Mouse (Mus musculus) stomach, embryonic 15.5 days (tissue): Measurements from ENCODE around the gene Cd81. TPM values are rescaled to one million over a fixed set of nuclear protein-coding genes. Genes with fewer than 3 reads are reported as not detected.
A peak's percentile ranks its signal among the peaks of the same experiment; 100 is the strongest.

Experiments
- ATAC-seq: fragments of 200-750 bp; cut with Nextera tagmentation; 2 replicates; pipeline ENCODE4 v1.8.0; 2017; ENCODE audit warnings: low read depth, moderate number of reproducible peaks, moderate TSS enrichment; ENCODE audit not compliant: insufficient read depth, low FRiP score
- H3K27ac ChIP-seq: fragments of 300-500 bp; sonication (generic); 2 replicates; pipeline ENCODE4 v1.5.1; 2015; ENCODE audit warnings: mild to moderate bottlenecking, inconsistent platforms
- H3K27me3 ChIP-seq: fragments of 300-500 bp; sonication (generic); replicated peaks from 2 replicates; pipeline ENCODE4 v1.6.1; 2015; ENCODE audit warnings: inconsistent platforms
- H3K36me3 ChIP-seq: fragments of 300-500 bp; sonication (generic); 2 replicates; pipeline ENCODE4 v1.6.1; 2015; ENCODE audit warnings: inconsistent platforms
- H3K4me1 ChIP-seq: fragments of 300-500 bp; sonication (generic); 2 replicates; pipeline ENCODE4 v1.6.1; 2015; ENCODE audit warnings: inconsistent platforms
- H3K4me2 ChIP-seq: fragments of 300-500 bp; sonication (generic); 2 replicates; pipeline ENCODE4 v1.6.1; 2015; ENCODE audit warnings: mild to moderate bottlenecking, inconsistent platforms
- H3K4me3 ChIP-seq: fragments of 300-500 bp; sonication (generic); replicated peaks from 2 replicates; pipeline ENCODE4 v1.5.1; 2015; ENCODE audit warnings: inconsistent platforms
- H3K9ac ChIP-seq: fragments of 300-500 bp; sonication (generic); 2 replicates; pipeline ENCODE4 v1.6.1; 2015; ENCODE audit warnings: inconsistent platforms
- H3K9me3 ChIP-seq: fragments of 300-500 bp; sonication (generic); 2 replicates; pipeline ENCODE4 v1.6.1; 2016; ENCODE audit warnings: inconsistent platforms
- WGBS: fragments of 180-500 bp; shearing (Covaris S2); methylation state at CpG from one replicate; pipeline ENCODE4 v1.1.7; 2015; 5-methylcytosine and 5-hydroxymethylcytosine counted together
- polyA plus RNA-seq: library from polyadenylated mRNA; unstranded; fragments of >200 nt; fragmentation: Nextera tagmentation; extraction: Ambion mirVana; gene quantifications from 2 replicates; pipeline ENCODE4 v1.2.1, GENCODE M21; 2015

Gene Cd81
- polyA plus RNA-seq, 1 experiment from 2014 or later: 575 TPM

DNA sequence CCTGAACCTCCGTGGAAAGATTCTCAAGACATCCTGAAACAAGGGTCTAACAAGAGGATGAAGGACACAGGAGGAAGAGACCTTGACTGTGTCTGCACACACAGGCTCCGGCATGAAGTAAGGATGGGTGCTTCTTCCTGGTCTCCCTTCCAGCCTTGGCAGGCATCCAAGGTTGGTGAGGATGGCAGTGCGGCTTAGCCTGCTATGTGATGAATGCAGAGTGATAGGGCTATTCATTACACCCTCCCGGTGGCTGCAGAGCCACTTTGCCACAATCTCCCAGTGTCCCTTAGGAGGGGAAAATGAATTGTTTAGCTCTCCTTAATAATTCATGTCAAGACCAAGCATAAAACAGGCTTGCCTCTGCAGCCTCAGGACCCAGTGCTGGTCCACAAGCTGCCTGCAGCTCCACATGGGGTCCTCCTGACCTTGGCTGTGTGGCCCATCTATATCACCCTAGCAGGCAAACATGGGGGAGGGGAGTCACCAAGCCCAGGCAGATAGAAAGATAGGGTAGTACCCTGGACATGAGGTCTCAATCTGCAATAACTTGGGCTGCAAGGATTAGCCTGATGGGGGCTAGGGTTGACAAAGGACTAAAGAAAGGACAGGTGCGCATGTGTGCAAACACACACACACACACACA lies 40.2 kb upstream of the Cd81 start:
- no peaks in the 10 kb centered on the region for H3K36me3 ChIP-seq
- no peak overlapping the region for H3K4me2 ChIP-seq
- no peak overlapping the region for H3K9ac ChIP-seq
- ATAC-seq: no peak
- 46% methylated on average over 5 of the region's 5 CpGs for WGBS
- H3K9me3 ChIP-seq: no peaks in the 10 kb centered on the region
- peaks cover 91% of the 10 kb centered on the region for H3K4me1 ChIP-seq
- H3K27me3 ChIP-seq: no peaks in the 10 kb centered on the region
- H3K27ac ChIP-seq: peak overlapping the region; percentile 75
- no peak overlapping the region for H3K4me3 ChIP-seq

DNA sequence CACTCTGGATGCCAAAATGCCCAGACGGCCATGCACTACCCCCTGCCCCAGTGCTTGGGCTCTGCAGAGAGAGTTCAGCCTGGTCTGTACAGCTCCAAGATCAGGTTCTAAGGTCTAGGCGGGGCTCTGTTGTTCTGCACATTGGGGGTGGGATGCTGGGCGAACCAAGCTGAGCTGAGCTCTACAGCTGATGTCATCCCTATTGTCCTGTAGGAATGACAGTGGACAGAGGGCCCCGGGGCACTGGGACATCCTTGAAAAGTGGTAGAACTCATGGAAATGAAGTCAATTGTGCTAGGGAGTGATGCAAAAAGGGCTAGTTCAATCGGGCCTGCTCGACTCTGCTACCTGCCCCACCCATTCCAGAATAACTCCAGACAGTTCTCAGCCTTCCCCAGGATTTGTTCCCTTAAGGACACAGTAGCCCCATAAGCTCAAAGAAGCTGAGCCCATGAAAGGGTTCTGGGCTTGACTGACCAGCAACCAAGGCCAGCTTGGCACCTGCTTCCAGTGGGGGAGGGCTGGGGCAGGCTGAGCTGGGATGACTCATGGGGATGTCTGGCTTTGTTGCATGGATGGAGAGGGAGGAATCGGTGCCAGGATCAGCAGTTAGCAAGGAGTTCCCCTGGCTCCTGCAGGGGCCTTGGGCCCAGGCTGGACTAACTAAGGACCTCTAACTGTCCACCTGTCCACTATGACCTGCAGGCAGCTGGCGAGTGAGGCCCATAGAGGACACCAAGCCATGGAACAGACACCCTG lies 38.9 kb upstream of the Cd81 start:
- Histone ChIP-seq H3K36me3 (no peaks in the 10 kb centered on the region), H3K9me3 (no peaks in the 10 kb centered on the region), H3K4me3 (no peak overlapping the region), H3K27ac (peak overlapping the region; percentile 81), H3K27me3 (no peaks in the 10 kb centered on the region), H3K4me1 (peaks cover 79% of the 10 kb centered on the region), H3K4me2 (no peak overlapping the region), H3K9ac (no peak overlapping the region)
- WGBS: 68% methylated on average over 8 of the region's 8 CpGs
- ATAC-seq: no peak

DNA sequence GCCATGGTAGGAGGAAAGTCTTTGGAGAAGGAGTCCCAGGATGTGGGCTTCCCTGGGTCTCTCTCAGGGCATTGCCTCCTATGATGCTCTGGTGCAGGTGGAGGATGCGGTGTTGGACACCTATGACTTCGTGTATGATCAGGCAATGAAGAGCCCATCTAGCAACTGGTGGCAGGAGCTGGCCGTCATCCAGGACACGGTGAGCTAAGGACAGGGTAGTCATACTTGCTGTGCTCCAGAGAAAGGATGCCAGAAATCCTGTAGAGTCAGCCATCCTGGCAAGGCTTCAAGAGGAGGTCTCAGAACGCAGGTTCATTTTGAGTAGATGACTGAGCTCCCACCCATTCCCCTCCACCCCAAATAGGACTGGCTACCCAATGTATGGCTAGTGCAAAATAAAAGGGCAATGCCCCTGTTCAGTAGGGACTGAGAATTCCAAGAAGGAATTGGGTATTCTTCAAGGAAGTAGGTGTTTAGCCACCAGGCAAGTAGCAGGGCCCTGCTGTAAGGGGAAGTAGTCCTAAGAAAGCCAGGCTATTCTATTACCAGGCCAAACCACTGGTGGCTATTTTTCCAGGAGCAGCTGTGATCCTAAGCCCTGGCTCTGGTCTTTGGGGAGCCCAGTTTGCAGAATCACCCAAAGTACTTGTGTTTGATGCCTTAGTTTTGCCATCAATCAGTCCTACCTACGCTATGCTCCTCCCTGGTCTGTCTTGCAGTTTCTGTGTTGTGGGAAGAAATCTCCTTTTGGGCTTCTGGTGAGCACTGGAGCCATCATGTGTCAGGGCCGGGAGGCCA lies 37.5 kb upstream of the Cd81 start:
- Histone ChIP-seq H3K4me2 (no peak overlapping the region), H3K4me1 (peaks cover 66% of the 10 kb centered on the region), H3K27ac (peak overlapping the region; percentile 86), H3K36me3 (no peaks in the 10 kb centered on the region), H3K27me3 (no peaks in the 10 kb centered on the region), H3K9me3 (no peaks in the 10 kb centered on the region), H3K4me3 (no peak overlapping the region), H3K9ac (no peak overlapping the region)
- WGBS: 79% methylated on average over 7 of the region's 7 CpGs
- ATAC-seq: no peak

DNA sequence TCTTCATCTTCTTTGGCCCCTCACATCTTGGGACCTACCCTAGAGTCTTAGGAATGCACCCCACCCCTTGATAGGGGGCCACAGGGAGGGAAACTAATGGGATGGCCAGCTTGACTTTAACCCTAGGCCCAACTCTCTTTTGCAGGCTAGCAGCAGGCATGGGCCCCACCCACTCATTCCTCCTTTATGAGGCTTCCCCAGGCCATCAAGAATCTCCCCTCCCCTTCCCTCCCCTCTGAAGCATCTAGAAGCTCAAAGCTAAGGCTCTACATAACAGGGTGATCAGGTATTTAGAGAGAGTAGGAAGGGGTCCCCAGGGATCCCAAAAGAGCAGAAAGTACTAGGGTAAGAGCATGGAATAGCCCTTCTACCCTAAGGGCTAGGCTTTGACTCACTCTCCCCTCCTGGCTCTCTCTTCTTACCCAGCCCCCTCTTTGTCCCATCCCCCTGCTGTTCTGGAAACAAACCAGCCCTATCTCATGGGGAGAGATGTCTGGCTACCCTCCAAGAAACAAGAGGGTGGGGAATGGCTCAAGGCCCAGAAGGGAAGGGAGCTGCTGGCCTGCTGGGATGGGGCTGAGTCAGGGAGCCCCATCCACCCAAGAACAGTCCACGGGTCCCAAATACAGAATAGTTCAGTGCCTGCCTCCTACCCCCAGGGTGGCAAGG lies 36.6 kb upstream of the Cd81 start:
- Histone ChIP-seq H3K27ac (peak overlapping the region; percentile 86), H3K4me3 (no peak overlapping the region), H3K4me1 (peaks cover 58% of the 10 kb centered on the region), H3K4me2 (peak overlapping the region; percentile 19; the same call in 1 of the 2 replicates), H3K9ac (no peak overlapping the region), H3K9me3 (no peaks in the 10 kb centered on the region), H3K36me3 (no peaks in the 10 kb centered on the region), H3K27me3 (no peaks in the 10 kb centered on the region)
- peak; percentile 84 for ATAC-seq
- WGBS: 17% methylated on average over 1 of the region's 1 CpGs

DNA sequence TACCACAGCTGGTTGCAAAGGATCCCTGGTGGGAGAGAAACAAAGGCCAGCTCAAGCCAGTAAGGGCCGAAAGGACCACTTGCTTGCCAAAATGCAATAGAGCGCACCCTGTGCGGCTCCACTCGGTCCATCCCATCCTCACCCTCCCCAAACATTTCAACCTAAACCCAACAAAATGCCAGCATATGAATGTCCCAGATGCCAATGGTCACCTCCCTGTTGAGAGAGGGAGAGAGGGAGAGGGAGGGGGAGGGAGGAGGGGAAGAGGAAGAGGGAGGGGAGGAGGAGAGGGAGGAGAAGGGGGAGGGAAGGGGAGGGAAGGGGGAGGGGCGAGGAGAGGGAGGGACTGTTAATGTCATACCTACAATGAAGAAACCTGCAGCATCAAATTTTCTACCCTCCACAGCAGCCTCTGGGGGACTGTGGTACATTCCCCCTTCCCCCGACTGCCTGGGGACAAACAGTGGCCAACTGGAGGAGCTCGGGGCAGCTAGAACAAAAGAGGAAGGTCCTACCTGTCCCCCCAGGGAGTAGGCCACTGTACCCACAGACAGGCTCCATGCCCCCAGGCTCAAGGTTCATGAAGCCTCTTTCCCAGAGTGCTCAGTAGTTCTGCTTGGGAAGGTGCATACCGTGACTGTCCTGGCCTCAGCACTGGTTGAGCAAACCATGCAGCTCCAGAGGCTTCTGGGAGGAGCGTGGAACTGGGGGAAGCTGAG lies 36.0 kb upstream of the Cd81 start:
- peak; percentile 11; the same call in 1 of the 2 replicates for ATAC-seq
- no peaks in the 10 kb centered on the region for H3K9me3 ChIP-seq
- H3K4me2 ChIP-seq: peak overlapping the region; percentile 19; the same call in 1 of the 2 replicates
- H3K27ac ChIP-seq: peak overlapping the region; percentile 86
- H3K4me1 ChIP-seq: peaks cover 51% of the 10 kb centered on the region
- WGBS: 52% methylated on average over 9 of the region's 9 CpGs
- H3K36me3 ChIP-seq: no peaks in the 10 kb centered on the region
- H3K4me3 ChIP-seq: no peak overlapping the region
- H3K9ac ChIP-seq: no peak overlapping the region
- no peaks in the 10 kb centered on the region for H3K27me3 ChIP-seq

DNA sequence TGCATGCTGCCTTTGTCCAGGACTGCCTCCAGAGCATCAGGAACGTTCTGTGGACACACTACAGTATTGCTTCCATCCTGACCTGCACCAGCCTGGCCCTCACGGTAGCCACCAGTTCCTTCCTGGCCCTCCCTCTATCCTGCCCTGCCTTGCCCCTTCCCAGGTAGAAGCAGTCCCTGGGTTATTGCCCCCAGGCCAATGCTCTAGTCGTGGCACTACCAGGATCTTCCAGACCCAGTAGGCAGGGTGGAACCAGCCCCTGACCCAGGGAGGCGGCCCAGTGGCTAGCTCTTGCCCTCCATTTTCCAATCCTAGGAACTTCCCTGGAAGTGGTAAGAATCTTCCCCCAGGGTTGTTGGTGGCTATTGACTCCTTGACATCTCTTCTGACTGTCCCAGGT lies 35.4 kb upstream of the Cd81 start:
- Histone ChIP-seq H3K4me3 (no peak overlapping the region), H3K36me3 (no peaks in the 10 kb centered on the region), H3K9me3 (no peaks in the 10 kb centered on the region), H3K9ac (no peak overlapping the region), H3K27me3 (no peaks in the 10 kb centered on the region), H3K4me1 (peaks cover 48% of the 10 kb centered on the region), H3K4me2 (no peak overlapping the region), H3K27ac (peak overlapping the region; percentile 86)
- WGBS: 76% methylated on average over 4 of the region's 4 CpGs
- no peak for ATAC-seq

DNA sequence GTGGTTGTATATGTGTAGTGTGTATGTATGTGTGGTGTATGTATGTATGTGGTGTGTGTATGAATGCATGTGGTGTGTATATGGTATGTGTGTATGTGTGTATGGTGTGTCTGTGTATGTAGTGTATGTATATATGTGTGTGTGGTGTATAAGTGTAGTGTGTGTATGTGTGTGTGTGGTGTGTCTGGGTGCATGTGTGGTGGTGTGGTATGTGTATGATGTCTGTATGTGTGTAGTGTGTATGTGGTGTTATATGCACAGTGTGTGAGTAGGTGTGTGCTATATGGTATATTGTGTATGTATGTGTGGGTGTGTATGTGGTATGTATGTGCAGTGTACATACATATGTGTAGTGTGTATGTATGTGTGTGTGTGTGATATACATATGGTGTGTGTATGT lies 32.5 kb upstream of the Cd81 start:
- no peaks in the 10 kb centered on the region for H3K27me3 ChIP-seq
- ATAC-seq: no peak
- H3K9me3 ChIP-seq: no peaks in the 10 kb centered on the region
- H3K27ac ChIP-seq: no peak overlapping the region
- peaks cover 24% of the 10 kb centered on the region for H3K4me1 ChIP-seq
- no peak overlapping the region for H3K9ac ChIP-seq
- H3K4me2 ChIP-seq: no peak overlapping the region
- H3K4me3 ChIP-seq: no peak overlapping the region
- 0 out of 2 replicates have a peak, but pooled peaks cover under 1% of the 10 kb centered on the region for H3K36me3 ChIP-seq

DNA sequence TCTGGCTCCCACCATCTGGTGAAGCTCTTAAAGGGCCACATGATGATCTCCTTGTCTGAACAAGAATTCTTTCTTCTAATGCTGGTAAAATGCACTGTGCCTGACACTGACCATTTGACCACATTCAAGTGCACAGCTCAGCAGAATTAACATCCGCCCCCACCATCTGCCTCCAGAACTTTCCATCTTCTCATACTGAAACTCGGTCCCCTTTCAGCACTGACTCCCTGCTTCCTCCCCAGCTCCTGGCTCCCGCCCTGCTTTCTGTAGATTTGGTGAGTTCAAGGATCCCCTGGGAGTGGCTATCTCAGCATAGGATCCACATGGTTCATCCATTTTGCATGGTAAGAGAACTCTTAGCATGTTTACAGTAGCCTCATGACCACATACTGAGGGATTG lies 31.8 kb upstream of the Cd81 start:
- WGBS: 77% methylated on average over 3 of the region's 3 CpGs
- H3K36me3 ChIP-seq: 0 out of 2 replicates have a peak, but pooled peaks cover 3% of the 10 kb centered on the region

DNA sequence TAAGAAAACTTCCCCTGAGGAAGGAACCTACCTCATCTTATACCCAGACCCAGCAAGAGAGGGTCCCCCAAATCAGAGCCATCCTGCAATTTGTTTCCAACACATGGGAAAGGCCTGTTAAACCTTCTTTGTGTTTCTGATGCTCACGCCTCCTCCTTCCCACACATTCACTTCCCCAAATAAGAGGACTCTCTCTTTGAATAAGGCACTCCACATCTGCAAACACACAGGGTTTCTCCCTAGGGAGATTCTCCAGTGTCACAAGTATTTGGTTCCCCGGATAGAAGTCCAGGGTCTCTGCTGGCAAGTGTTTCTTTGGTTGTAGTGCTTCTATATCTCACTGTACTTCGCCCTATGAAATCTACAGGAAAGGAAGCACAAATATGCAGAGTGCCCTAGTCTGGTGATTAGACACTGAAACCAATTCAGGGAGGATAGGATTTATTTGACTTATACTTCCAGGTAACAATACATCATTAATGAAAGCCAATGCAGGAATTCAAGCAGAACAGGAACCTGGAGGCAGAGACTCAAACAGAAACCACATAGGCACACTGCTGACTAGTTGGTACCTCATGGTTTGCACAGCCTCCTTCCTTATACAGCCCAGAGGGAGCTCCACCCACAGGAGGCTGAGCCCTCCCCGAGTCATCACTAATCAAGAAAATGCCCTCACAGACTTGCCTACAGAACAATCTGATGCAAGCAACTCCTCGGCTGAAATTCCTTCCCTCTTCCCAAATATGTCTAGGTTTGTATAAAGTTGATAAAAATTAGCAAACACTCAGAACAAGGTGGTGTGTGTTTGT lies 31.0 kb upstream of the Cd81 start:
- 47% methylated on average over 5 of the region's 5 CpGs for WGBS
- Histone ChIP-seq H3K27ac (peak overlapping the region; percentile 13; the same call in 1 of the 2 replicates), H3K4me2 (no peak overlapping the region), H3K36me3 (0 out of 2 replicates have a peak, but pooled peaks cover 3% of the 10 kb centered on the region), H3K4me3 (no peak overlapping the region), H3K9ac (no peak overlapping the region), H3K9me3 (no peaks in the 10 kb centered on the region), H3K27me3 (no peaks in the 10 kb centered on the region), H3K4me1 (peaks cover 10% of the 10 kb centered on the region; the same call in 1 of the 2 replicates)
- ATAC-seq: peak; percentile 75

More for the DNA sequence above, 31.8 kb upstream of the Cd81 start:
- H3K9ac ChIP-seq: no peak overlapping the region
- no peaks in the 10 kb centered on the region for H3K9me3 ChIP-seq
- H3K4me2 ChIP-seq: no peak overlapping the region
- H3K27ac ChIP-seq: no peak overlapping the region
- H3K4me3 ChIP-seq: no peak overlapping the region
- H3K27me3 ChIP-seq: no peaks in the 10 kb centered on the region
- H3K4me1 ChIP-seq: peaks cover 17% of the 10 kb centered on the region
- ATAC-seq: no peak

DNA sequence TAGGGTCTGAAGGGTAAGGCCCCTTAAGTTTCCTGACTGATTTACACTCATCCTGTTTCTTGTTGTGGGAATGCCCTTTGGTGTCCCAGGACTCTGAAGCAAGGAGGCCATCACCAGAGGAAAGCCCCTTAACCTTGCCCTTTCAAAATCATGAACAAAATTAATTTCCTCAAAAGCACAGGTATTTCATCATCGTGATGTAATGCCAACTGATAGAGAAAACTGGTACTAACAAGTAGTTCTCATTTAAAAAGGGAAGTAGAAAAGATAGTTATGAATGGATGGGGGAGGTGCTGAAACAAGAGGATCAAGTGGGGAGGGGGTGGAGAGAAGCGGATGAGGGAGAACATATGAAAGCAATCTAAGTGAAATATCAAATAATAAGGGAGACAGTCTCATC lies 29.0 kb upstream of the Cd81 start:
- 87% methylated on average over 2 of the region's 2 CpGs for WGBS
- ATAC-seq: no peak

More for the DNA sequence above, 29.0 kb upstream of the Cd81 start:
- H3K36me3 ChIP-seq: 0 out of 2 replicates have a peak, but pooled peaks cover 3% of the 10 kb centered on the region
- H3K9ac ChIP-seq: no peak overlapping the region
- H3K4me1 ChIP-seq: 0 out of 2 replicates have a peak, but pooled peaks cover 3% of the 10 kb centered on the region
- H3K9me3 ChIP-seq: no peaks in the 10 kb centered on the region
- no peak overlapping the region for H3K4me3 ChIP-seq
- no peak overlapping the region for H3K27ac ChIP-seq
- H3K27me3 ChIP-seq: no peaks in the 10 kb centered on the region
- H3K4me2 ChIP-seq: no peak overlapping the region
